Mouse (Mus musculus): Measurements from ENCODE around the gene Slc39a3. TPM values are rescaled to one million over a fixed set of nuclear protein-coding genes. Genes with fewer than 3 reads are reported as not detected.

Gene Slc39a3
- 15.4 and 16.0 TPM in 2 replicates for polyA plus RNA-seq (2015; fragmentation: Nextera tagmentation; extraction: Ambion mirVana)

GRCm38 (mm10) chr10:81036988-81037580 lies at the start of gene Slc39a3:
Slc39a3 (minus strand) TSS chr10:81037426.
- WGBS: 2% methylated on average over 35 of the region's 35 CpGs
- no peak within 1 kb of the TSS for H3K27ac ChIP-seq (ENCODE audit: low read length)
- peak; percentile 98 for DNase-seq (ENCODE audit: low spot score)
- peak; percentile 100 for ATAC-seq
- no peaks in the 10 kb centered on the region for H3K4me1 ChIP-seq (ENCODE audit: insufficient read depth, low read depth, low read length)
- H3K4me3 ChIP-seq (ENCODE audit: low read depth, low read length): peak within 1 kb of the TSS; percentile 71
- 0 out of 2 replicates have a peak, but pooled peaks cover 4% of the 10 kb centered on the region for H3K36me3 ChIP-seq (ENCODE audit: insufficient read depth, low read length)
- H3K27me3 ChIP-seq (replicated peaks; ENCODE audit: insufficient read depth, low read length): no peaks in the 10 kb centered on the region
- peak within 1 kb of the TSS; percentile 43; the same call in 1 of the 2 replicates for H3K9ac ChIP-seq (replicated peaks; ENCODE audit: low read depth)
- TF ChIP-seq CTCF (IDR thresholded peaks at IDR 0.05): no peak
- peak; percentile 52; the same call in 1 of the 2 replicates for TF ChIP-seq EP300 (IDR thresholded peaks at IDR 0.05)
- H3K9me3 ChIP-seq (ENCODE audit: low read length): no peaks in the 10 kb centered on the region
- peak within 1 kb of the TSS; percentile 63 for H3K4me2 ChIP-seq (replicated peaks; ENCODE audit: low read depth, low read length)

DNA sequence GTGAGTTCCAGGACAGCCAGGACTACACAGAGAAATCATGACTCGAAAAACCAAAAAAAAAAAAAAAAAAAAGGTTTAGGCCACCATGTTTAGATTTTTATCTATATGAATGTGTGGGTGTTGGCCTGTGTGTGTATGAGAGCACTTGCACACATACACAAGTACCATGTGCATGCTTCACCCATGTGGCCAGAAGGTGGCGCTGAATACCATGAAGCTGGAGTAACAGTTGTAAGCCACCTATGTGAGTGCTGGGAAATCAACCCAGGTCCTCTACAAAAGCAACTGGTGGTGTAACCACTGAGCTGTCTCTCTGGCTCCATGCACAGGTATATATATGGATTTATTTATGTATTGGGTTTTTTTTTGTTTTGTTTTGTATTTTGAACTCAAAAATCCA lies 49.8 kb upstream of the Slc39a3 start:
- WGBS: 38% methylated on average over 2 of the region's 2 CpGs
- Histone ChIP-seq H3K9ac (replicated peaks; ENCODE audit: low read depth) (no peak overlapping the region), H3K4me3 (ENCODE audit: low read depth, low read length) (no peak overlapping the region), H3K4me2 (replicated peaks; ENCODE audit: low read depth, low read length) (no peak overlapping the region), H3K36me3 (ENCODE audit: insufficient read depth, low read length) (no peaks in the 10 kb centered on the region), H3K9me3 (ENCODE audit: low read length) (no peaks in the 10 kb centered on the region), H3K27ac (ENCODE audit: low read length) (no peak overlapping the region), H3K27me3 (replicated peaks; ENCODE audit: insufficient read depth, low read length) (no peaks in the 10 kb centered on the region), H3K4me1 (ENCODE audit: insufficient read depth, low read depth, low read length) (no peaks in the 10 kb centered on the region)
- ATAC-seq (no peak), DNase-seq (ENCODE audit: low spot score) (no peak)
- TF ChIP-seq EP300 (IDR thresholded peaks at IDR 0.05) (no peak), CTCF (IDR thresholded peaks at IDR 0.05) (peak; percentile 53)

DNA sequence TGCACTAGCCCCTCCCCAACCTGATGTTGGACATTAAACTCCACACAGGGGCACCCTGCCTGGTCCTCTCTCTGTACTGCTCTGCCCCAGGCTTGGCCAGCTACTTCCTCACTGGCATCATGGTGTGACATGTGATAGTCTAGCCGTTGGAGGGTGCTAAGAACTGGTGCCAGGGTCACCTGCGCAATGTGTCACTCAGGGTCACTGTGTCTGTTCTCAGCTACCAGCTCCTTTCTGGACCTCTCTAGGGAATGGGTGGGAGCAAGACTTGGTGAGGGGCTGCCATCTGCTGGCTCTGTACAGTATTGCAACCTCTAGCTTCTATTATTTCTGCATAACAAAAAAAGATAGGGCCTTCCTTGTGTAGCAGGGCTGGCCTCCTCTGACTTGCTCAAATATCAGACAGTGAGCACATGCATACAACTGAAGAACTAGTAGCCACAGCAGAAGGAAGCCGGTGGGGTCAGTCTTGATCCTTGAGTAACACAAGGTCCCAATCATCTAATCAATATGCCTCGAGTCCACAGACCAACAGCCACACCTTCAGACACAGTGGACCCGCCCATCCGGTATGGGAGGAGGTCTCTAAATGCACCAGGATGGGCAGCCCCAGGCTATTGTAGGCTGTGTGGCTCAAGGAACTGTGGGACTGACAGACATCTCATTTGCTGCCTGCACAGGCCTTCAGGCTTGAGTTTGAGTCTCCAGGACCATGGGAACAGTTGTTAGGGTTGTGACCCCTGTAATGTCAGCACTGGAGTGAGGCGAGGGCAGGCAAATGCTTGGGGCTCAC lies 45.1 kb upstream of the Slc39a3 start:
- Histone ChIP-seq H3K27ac (ENCODE audit: low read length) (no peak overlapping the region), H3K27me3 (replicated peaks; ENCODE audit: insufficient read depth, low read length) (no peaks in the 10 kb centered on the region), H3K4me2 (replicated peaks; ENCODE audit: low read depth, low read length) (no peak overlapping the region), H3K4me1 (ENCODE audit: insufficient read depth, low read depth, low read length) (no peaks in the 10 kb centered on the region), H3K36me3 (ENCODE audit: insufficient read depth, low read length) (0 out of 2 replicates have a peak, but pooled peaks cover 4% of the 10 kb centered on the region), H3K4me3 (ENCODE audit: low read depth, low read length) (no peak overlapping the region), H3K9ac (replicated peaks; ENCODE audit: low read depth) (no peak overlapping the region), H3K9me3 (ENCODE audit: low read length) (no peaks in the 10 kb centered on the region)
- WGBS: 72% methylated on average over 7 of the region's 7 CpGs
- TF ChIP-seq CTCF (IDR thresholded peaks at IDR 0.05): peak; percentile 92
- TF ChIP-seq EP300 (IDR thresholded peaks at IDR 0.05): no peak
- ATAC-seq (peak; percentile 60), DNase-seq (ENCODE audit: low spot score) (peak; percentile 77)

DNA sequence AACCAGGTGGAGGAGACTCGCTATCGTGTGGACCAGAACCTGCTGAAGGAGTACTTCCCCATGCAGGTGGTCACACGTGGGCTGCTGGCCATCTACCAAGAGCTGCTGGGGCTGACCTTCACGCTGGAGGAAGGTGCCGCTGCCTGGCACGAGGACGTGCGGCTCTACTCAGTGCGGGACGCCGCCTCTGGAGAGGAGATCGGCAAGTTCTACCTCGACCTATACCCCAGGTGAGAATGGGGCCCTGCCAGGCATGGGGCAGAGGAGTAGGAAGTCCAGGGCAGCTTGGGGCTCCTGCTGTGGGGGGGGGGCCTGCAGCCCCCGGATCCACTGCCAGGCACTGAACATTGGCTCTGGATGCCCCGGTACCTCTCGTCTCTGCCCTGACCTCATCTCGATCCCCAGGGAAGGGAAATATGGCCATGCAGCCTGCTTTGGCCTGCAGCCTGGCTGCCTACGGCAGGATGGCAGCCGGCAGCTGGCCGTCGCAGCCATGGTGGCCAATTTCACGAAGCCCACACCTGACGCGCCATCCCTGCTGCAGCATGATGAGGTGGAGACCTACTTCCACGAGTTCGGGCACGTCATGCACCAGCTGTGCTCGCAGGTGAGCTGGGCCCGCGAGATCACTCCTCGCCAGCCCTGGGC lies 42.9 kb upstream of the Slc39a3 start:
- Histone ChIP-seq H3K4me1 (ENCODE audit: insufficient read depth, low read depth, low read length) (no peaks in the 10 kb centered on the region), H3K27me3 (replicated peaks; ENCODE audit: insufficient read depth, low read length) (no peaks in the 10 kb centered on the region), H3K4me2 (replicated peaks; ENCODE audit: low read depth, low read length) (no peak overlapping the region), H3K9me3 (ENCODE audit: low read length) (no peaks in the 10 kb centered on the region), H3K36me3 (ENCODE audit: insufficient read depth, low read length) (0 out of 2 replicates have a peak, but pooled peaks cover 8% of the 10 kb centered on the region), H3K27ac (ENCODE audit: low read length) (no peak overlapping the region), H3K4me3 (ENCODE audit: low read depth, low read length) (no peak overlapping the region), H3K9ac (replicated peaks; ENCODE audit: low read depth) (no peak overlapping the region)
- TF ChIP-seq EP300 (IDR thresholded peaks at IDR 0.05): no peak
- no peak for TF ChIP-seq CTCF (IDR thresholded peaks at IDR 0.05)
- DNase-seq (ENCODE audit: low spot score) (no peak), ATAC-seq (no peak)
- WGBS: 91% methylated on average over 31 of the region's 31 CpGs

DNA sequence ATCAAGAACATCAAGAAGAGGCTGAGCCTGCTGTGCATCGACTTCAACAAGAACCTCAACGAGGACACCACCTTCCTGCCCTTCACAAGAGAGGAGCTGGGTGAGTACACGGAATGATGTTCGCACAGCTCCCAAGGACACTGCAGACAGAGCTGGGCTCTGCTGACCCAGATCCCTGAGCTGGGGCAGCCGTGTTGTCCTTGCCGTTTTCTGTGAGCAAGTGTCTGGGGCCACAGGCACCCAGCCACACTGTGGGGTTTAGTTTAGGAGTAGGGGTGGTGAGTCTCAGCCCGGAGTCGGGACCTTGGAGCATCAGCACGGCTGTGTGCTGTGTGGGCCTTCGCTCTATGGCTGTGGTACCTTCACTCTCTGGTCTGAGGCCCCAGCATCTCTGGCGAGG lies 40.7 kb upstream of the Slc39a3 start:
- Histone ChIP-seq H3K4me1 (ENCODE audit: insufficient read depth, low read depth, low read length) (no peaks in the 10 kb centered on the region), H3K4me3 (ENCODE audit: low read depth, low read length) (no peak overlapping the region), H3K9me3 (ENCODE audit: low read length) (no peaks in the 10 kb centered on the region), H3K27me3 (replicated peaks; ENCODE audit: insufficient read depth, low read length) (no peaks in the 10 kb centered on the region), H3K36me3 (ENCODE audit: insufficient read depth, low read length) (0 out of 2 replicates have a peak, but pooled peaks cover 8% of the 10 kb centered on the region), H3K9ac (replicated peaks; ENCODE audit: low read depth) (no peak overlapping the region), H3K27ac (ENCODE audit: low read length) (no peak overlapping the region), H3K4me2 (replicated peaks; ENCODE audit: low read depth, low read length) (no peak overlapping the region)
- ATAC-seq: no peak
- no peak for DNase-seq (ENCODE audit: low spot score)
- 87% methylated on average over 11 of the region's 11 CpGs for WGBS
- TF ChIP-seq EP300 (IDR thresholded peaks at IDR 0.05) (no peak), CTCF (IDR thresholded peaks at IDR 0.05) (no peak)

DNA sequence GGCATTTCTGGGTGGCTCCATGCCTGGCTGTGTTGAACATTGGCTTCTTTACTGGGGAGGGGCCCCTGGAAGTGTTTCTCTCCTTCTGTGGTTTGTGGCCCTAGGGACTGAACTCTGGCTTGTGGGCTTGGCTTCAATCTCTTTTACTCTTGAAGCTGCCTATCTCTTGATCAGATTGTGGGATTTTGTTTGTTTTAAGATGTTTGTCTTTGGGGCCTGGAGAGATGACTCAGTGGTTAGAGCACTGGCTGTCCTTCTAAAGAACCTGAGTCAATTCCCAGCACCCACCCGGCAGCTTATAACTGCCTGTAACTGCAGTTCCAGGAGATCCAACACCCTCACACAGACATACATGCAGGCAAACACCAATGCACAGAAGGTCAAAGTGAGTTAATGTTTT lies 39.1 kb upstream of the Slc39a3 start:
- Histone ChIP-seq H3K9me3 (ENCODE audit: low read length) (no peaks in the 10 kb centered on the region), H3K4me3 (ENCODE audit: low read depth, low read length) (no peak overlapping the region), H3K4me2 (replicated peaks; ENCODE audit: low read depth, low read length) (no peak overlapping the region), H3K27me3 (replicated peaks; ENCODE audit: insufficient read depth, low read length) (no peaks in the 10 kb centered on the region), H3K9ac (replicated peaks; ENCODE audit: low read depth) (no peak overlapping the region), H3K4me1 (ENCODE audit: insufficient read depth, low read depth, low read length) (no peaks in the 10 kb centered on the region), H3K36me3 (ENCODE audit: insufficient read depth, low read length) (0 out of 2 replicates have a peak, but pooled peaks cover 8% of the 10 kb centered on the region), H3K27ac (ENCODE audit: low read length) (no peak overlapping the region)
- TF ChIP-seq CTCF (IDR thresholded peaks at IDR 0.05) (no peak), EP300 (IDR thresholded peaks at IDR 0.05) (no peak)
- DNase-seq (ENCODE audit: low spot score) (no peak), ATAC-seq (no peak)
- 73% methylated on average over 1 of the region's 1 CpGs for WGBS
